ENCODE assay signal across 8 mouse cellular contexts in the genomic region with DNA sequence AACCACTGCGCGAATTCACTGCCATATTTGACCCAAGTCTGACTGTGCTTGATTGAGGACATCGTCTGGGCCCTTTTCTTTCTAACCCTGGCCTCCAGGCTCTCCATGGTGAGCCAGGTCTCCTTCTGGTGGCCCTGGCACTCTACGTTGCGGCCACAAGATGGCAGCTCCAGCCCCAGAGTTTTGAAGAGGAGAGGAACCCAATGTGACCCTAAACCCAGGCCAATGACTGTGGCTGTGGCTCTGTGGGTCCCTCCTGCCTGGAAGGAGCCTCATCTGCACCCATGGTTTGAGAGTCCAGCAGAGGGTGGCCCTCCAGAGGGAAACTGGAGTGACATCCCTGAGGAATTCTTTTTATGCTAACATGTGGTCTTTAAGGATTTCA.
DNase-seq lines count a peak whose midpoint lies in the region; ATAC-seq lines count a peak whose summit lies in the region.

No protein-coding gene starts in this region.

- no peaks in the 10 kb centered on the region for H3K9me3 ChIP-seq in neural tube, embryonic 11.5 days (ENCODE audit: control insufficient read depth, low read length)

- ATAC-seq in neural tube, embryonic 11.5 days (ENCODE audit: insufficient read depth, low FRiP score, low TSS enrichment): no peak
- no peak for ATAC-seq in megakaryocyte, adult 5-6 weeks (ENCODE audit: poor library complexity, severe bottlenecking)

- H3K27me3 ChIP-seq in neural tube, embryonic 11.5 days (ENCODE audit: control insufficient read depth, insufficient read depth, low read length): no peaks in the 10 kb centered on the region

- H3K4me3 ChIP-seq in neural tube, embryonic 11.5 days (ENCODE audit: low read depth, low read length): no peak overlapping the region

- intact Hi-C loops in heart, postnatal 25 days (cut with DNase I): no loop called here

- peak; percentile 35 for DNase-seq in heart, adult 8-10 months (ENCODE audit: low spot score)
- DNase-seq in heart, postnatal 25 days (ENCODE audit: low spot score): no peak
- DNase-seq in 416B (ENCODE audit: low read depth) (peak; percentile 34), R1 (ENCODE audit: low read depth, low spot score) (peak; percentile 27)
- DNase-seq in embryo, embryonic 10.5 days (ENCODE audit: low spot score): peak; percentile 74
- peak; percentile 56 for DNase-seq in kidney, postnatal 14 days
- peak; percentile 67 for DNase-seq in neural tube, embryonic 11.5 days (ENCODE audit: low spot score)

- no peaks in the 10 kb centered on the region for H3K36me3 ChIP-seq in neural tube, embryonic 11.5 days (ENCODE audit: control insufficient read depth, insufficient read depth, low read length)

- H3K4me1 ChIP-seq in neural tube, embryonic 11.5 days (ENCODE audit: control insufficient read depth, insufficient read depth, low read length): peaks cover 6% of the 10 kb centered on the region

- no peak overlapping the region for H3K27ac ChIP-seq in neural tube, embryonic 11.5 days (ENCODE audit: low read depth, low read length)

- no peak overlapping the region for H3K4me2 ChIP-seq in neural tube, embryonic 11.5 days (ENCODE audit: low read depth)

- 46% methylated on average over 5 of the region's 5 CpGs for WGBS in neural tube, embryonic 11.5 days

- H3K9ac ChIP-seq in neural tube, embryonic 11.5 days (ENCODE audit: low read length): no peak overlapping the region
